Mouse (Mus musculus) cortical plate, adult 2 months (tissue): ENCODE results near the gene Tango6. TPM values are rescaled to one million over a fixed set of nuclear protein-coding genes. Genes with fewer than 3 reads are reported as not detected.

Source experiments
- H3K27ac ChIP-seq: fragments of 200-500 bp; 2 replicates; pipeline ENCODE4 v1.5.1; 2012; ENCODE audit warnings: low read length, control low read depth, inconsistent platforms; ENCODE audit not compliant: insufficient read depth
- H3K4me1 ChIP-seq: fragments of 200-500 bp; 2 replicates; pipeline ENCODE4 v1.6.1; 2011; ENCODE audit warnings: low read length; ENCODE audit not compliant: control insufficient read depth, insufficient read depth
- H3K4me3 ChIP-seq: fragments of 200-500 bp; 2 replicates; pipeline ENCODE4 v1.5.1; 2011; ENCODE audit warnings: mild to moderate bottlenecking, low read length, control low read depth; ENCODE audit not compliant: insufficient read depth
- CTCF ChIP-seq: fragments of 200-500 bp; IDR thresholded peaks from 2 replicates; pipeline ENCODE4 v1.5.1; 2011; ENCODE audit warnings: mild to moderate bottlenecking, control low read depth, low read length; ENCODE audit not compliant: insufficient read depth; ENCODE audit errors: extremely low read depth
- POLR2A ChIP-seq: fragments of 200-500 bp; IDR thresholded peaks from 2 replicates; pipeline ENCODE4 v1.6.1; 2011; ENCODE audit warnings: mild to moderate bottlenecking, low read length, control low read depth; ENCODE audit not compliant: insufficient read depth; ENCODE audit errors: extremely low read depth
- polyA plus RNA-seq: library from polyadenylated mRNA; depleted of rRNA; stranded (reverse); fragments of >200 nt; gene quantifications from 2 replicates; pipeline ENCODE4 v1.2.3, GENCODE M21; 2012; rRNA removed

The Tango6 gene
- 2.8 and 2.9 TPM in 2 replicates for polyA plus RNA-seq

- peak; percentile 67 for TF ChIP-seq CTCF
- TF ChIP-seq POLR2A, result peak; percentile 65
- peak within 1 kb of the TSS; percentile 66 for H3K4me3 ChIP-seq
- H3K4me1 ChIP-seq, result no peaks in the 10 kb centered on the region
- peak within 1 kb of the TSS; percentile 39; the same call in 1 of the 2 replicates for H3K27ac ChIP-seq
Observed at GRCm38 (mm10) chr8:106682971-106683668, at the start of gene Tango6. TSS of gene Tango6 (plus strand) at chr8:106683068.

DNA sequence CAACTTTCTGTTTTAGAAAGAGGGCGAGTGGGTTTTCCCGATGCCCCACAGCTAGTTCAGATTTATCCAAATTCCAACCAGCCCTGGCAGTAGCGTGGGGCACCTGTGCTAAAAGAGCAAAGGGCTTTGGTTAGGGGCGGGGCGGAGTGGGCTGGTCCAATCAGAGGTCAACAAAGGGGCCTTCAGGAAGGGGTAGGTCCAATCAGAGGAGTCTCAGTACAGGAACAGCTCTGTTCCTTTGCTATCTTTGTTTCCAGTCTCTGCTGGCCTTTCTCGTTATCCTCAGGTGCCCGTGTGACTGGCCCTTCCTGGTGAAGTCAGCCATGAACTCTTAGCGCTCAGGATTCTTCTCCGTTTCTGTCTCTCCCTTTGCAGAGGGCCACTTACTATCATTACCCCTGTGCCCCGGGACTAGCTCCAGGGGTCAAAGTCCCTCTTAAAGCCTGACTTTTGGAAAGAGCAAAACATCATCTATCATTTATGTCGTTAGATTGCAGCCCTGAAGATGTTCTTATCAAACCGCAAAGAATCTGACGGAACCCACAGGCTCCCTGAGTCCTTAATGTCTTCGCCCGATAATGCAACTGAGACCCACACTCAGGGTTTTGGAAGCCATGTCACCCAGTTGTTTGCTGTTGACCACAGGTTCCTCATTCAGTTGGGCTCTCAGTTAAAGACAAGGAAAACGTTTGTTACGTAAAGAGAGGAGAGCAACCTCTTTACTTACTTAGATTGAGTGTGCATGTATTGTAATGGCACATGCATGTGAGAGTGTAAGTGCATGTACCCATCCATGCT is 49.3 kb upstream of the Tango6 start:
- TF ChIP-seq CTCF, result no peak
- TF ChIP-seq POLR2A, result no peak

DNA sequence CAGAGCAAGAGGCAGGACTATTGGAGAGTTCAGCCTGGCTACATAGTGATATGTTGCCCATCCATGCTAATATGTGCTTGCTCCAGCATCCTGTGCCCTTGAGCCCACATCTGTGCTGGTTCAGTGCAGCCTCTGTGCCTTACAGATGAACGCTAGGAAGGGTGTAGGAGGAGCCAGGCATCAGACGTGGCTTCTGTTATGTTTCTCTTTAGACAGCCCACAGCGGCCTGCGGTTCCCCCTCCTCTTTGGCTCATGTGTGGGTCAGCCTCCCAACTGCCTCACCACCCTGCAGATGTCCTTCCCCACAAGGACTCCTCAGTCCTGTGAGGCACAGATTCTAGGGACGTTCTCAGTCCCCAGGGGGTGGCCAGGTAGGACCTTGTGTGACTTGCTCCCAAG is 47.6 kb upstream of the Tango6 start:
- no peaks in the 10 kb centered on the region for H3K4me1 ChIP-seq
- TF ChIP-seq CTCF (no peak), POLR2A (no peak)
- H3K4me3 ChIP-seq, result no peak overlapping the region
- no peak overlapping the region for H3K27ac ChIP-seq

More for the DNA sequence above, 49.3 kb upstream of the Tango6 start:
- Histone ChIP-seq H3K4me1 (no peaks in the 10 kb centered on the region), H3K4me3 (no peak overlapping the region), H3K27ac (no peak overlapping the region)

GRCm38 (mm10) chr8:106637446-106637845 is 45.4 kb upstream of the Tango6 start:
- no peaks in the 10 kb centered on the region for H3K4me1 ChIP-seq
- no peak overlapping the region for H3K4me3 ChIP-seq
- H3K27ac ChIP-seq, result no peak overlapping the region
- TF ChIP-seq POLR2A, result no peak
- no peak for TF ChIP-seq CTCF

DNA sequence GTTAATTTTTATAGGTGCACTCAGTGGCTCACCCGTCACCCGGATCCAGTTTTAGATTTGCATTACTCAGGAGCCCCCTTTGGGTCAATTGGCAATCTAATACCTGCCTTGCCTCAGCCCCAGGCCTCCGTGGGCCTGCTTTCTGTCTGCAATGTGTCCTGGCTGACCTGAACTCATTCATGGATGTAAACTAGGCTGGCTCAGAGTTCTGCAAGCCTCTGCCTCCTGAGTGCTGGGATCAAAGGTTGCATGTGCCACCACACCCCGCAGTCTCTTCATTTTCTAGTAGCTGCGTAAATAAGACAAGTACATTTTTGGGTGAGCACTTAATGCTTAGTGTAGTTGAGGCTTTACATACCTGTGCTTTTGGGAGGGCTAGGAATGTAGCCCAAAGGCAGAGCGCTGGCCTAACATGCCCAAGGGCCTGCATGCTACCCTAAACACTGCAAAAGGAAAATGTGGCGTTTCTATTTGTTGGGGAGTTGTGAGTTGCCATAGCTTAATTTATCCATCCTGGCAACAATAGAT is 44.0 kb upstream of the Tango6 start:
- no peaks in the 10 kb centered on the region for H3K4me1 ChIP-seq
- no peak overlapping the region for H3K4me3 ChIP-seq
- TF ChIP-seq CTCF (no peak), POLR2A (no peak)

GRCm38 (mm10) chr8:106640212-106640611 is 42.7 kb upstream of the Tango6 start:
- TF ChIP-seq CTCF, result no peak
- no peak for TF ChIP-seq POLR2A
- Histone ChIP-seq H3K4me1 (no peaks in the 10 kb centered on the region), H3K27ac (no peak overlapping the region), H3K4me3 (no peak overlapping the region)

More for the DNA sequence above, 44.0 kb upstream of the Tango6 start:
- H3K27ac ChIP-seq, result no peak overlapping the region

- Histone ChIP-seq H3K27ac (no peak overlapping the region), H3K4me1 (no peaks in the 10 kb centered on the region), H3K4me3 (no peak overlapping the region)
- no peak for TF ChIP-seq POLR2A
- TF ChIP-seq CTCF, result no peak
Observed at GRCm38 (mm10) chr8:106640921-106641320, 41.9 kb upstream of the Tango6 start.

DNA sequence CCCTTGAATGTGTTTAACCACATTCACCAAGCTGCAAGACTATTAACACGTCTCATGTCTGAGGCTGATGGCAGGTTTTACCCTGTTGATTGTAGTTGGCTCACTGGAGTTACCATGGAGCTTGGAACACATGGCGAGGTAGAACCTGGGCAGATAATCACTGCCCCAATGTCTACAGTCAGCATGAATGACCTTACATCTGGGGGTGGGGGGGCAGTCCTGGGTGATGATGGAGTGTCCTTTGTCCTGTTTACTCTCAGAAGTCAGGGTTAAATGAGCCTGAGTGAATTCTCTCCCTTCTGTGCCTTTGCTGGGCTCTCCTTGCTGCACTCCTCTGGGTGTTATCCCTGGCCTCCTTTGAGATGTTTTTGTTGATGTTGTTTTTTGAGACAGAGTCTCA is 40.7 kb upstream of the Tango6 start:
- no peak overlapping the region for H3K27ac ChIP-seq
- no peak overlapping the region for H3K4me3 ChIP-seq
- TF ChIP-seq CTCF, result no peak
- TF ChIP-seq POLR2A, result no peak
- no peaks in the 10 kb centered on the region for H3K4me1 ChIP-seq

DNA sequence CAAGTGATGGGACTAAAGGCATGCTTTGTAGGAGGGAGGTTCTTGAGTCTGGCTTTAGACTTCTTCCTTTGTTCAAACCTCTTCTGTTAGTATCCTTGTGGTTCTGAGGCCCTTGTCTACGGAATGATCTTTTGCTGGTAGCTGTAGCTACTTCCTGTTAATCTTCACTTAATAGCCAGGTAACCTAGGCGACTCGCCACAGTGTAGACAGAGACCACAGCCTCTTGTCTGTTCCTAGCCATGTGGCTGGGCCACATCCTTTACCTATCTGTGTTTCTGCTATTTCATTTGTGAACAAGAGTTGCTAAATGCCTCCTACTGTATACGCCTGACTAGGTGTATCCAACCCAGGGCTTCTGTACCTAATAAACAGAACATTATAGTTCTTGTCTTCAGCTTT is 39.8 kb upstream of the Tango6 start:
- H3K4me1 ChIP-seq, result no peaks in the 10 kb centered on the region
- no peak overlapping the region for H3K27ac ChIP-seq
- TF ChIP-seq POLR2A (no peak), CTCF (no peak)
- H3K4me3 ChIP-seq, result no peak overlapping the region

- H3K27ac ChIP-seq, result no peak overlapping the region
- TF ChIP-seq CTCF (no peak), POLR2A (no peak)
- no peaks in the 10 kb centered on the region for H3K4me1 ChIP-seq
- no peak overlapping the region for H3K4me3 ChIP-seq
Observed at GRCm38 (mm10) chr8:106644957-106645356, 37.9 kb upstream of the Tango6 start.
